Mouse (Mus musculus): Measurements from ENCODE around the gene Rdh16f1.

DNA sequence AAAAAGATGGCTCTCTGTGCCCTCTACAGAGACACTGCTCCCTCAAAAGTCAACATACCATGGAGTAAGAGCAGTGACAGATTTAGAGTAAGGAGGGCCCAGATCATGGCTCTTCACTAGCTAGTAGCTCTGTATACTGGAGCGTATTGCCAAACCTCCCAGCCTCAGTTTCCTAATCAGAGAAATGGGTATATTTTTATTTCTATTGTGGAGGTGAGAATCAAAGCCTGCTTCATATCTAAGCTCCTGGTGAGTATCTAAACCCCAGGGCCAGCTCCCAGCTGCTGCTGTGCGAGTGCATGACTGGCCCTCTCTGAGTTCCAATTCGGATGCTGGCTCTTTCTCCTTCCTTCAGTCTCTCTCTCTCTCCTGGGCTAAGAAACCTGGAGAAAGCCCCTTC is 35.4 kb upstream of the Rdh16f1 start, which contains the start of gene Tac2:
- TF ChIP-seq CTCF (IDR thresholded peaks at IDR 0.05; ENCODE audit: low read depth), result no peak
- TF ChIP-seq EP300 (IDR thresholded peaks at IDR 0.05; ENCODE audit: low read depth), result no peak
